Mouse (Mus musculus): ENCODE results near the gene Kdm3a.

GRCm38 (mm10) chr6:71583198-71583597 is 49.6 kb downstream of the Kdm3a start:
- TF ChIP-seq CTCF (IDR thresholded peaks at IDR 0.05; ENCODE audit: borderline replicate concordance, insufficient read depth, low read length) (no peak), POLR2A (IDR thresholded peaks at IDR 0.05; ENCODE audit: low read depth, low read length) (no peak)
